In genomic region chr7:115362117-115362516, GRCm38 (mm10) we compare ENCODE assay signal across 22 mouse cellular contexts.
DNase-seq lines count a peak whose midpoint lies in the region; TF ChIP-seq lines count a peak whose summit lies in the region.
"Had no signal": no experiment of that assay in that cellular context is flagged by ENCODE, and none has a peak within 500 bp of the region (broad histone marks: within the 10 kb centered on the region; RNA-seq: fewer than 3 reads in every experiment).

No protein-coding gene starts in this region.

- H3K79me2 ChIP-seq in MEL (ENCODE audit: control insufficient read depth, insufficient read depth, low read length, poor library complexity), result no peaks in the 10 kb centered on the region

- H3K27ac ChIP-seq in layer of hippocampus, adult 2 months, result no peak overlapping the region
- H3K27ac ChIP-seq in MEL (ENCODE audit: control insufficient read depth, low read depth, low read length), result no peak overlapping the region
- H3K27ac ChIP-seq: embryonic facial prominence, embryonic 15.5 days; forebrain, embryonic 10.5 days; heart, embryonic 15.5 days; hindbrain, embryonic 10.5 days; hindbrain, embryonic 14.5 days had no signal

- no peak for DNase-seq in layer of hippocampus, adult 2 months (ENCODE audit: low spot score in 2 of 2)
- DNase-seq in layer of hippocampus, postnatal 25 days (ENCODE audit: extremely low spot score in 1 of 2, low spot score in 1 of 2), result no peak
- DNase-seq in A20 (ENCODE audit: low read depth, low spot score) (peak; percentile 5), MEL (ENCODE audit: low read depth, low spot score) (peak; percentile 3)
- no peak for DNase-seq in right cerebral cortex, postnatal 10 days (ENCODE audit: low spot score in 2 of 2)
- DNase-seq in left cerebral cortex, adult 9 months (ENCODE audit: low spot score in 2 of 2), result no peak
- no peak for DNase-seq in cerebellum, postnatal 10 days
- DNase-seq: adrenal gland, adult 8-10 months; adrenal gland, postnatal 36 days; B cell, adult 2 months; cerebellum, adult 2 months; cerebellum, postnatal 14 days; embryo, embryonic 11 days; heart, adult 18-20 months; heart, postnatal 14 days had no signal

- no peak for TF ChIP-seq EP300 in MEL (IDR thresholded peaks at IDR 0.05; ENCODE audit: low read depth in 1 of 2, low read length in 2 of 2)

- TF ChIP-seq POLR2A in MEL (IDR thresholded peaks at IDR 0.05; ENCODE audit: control insufficient read depth in 1 of 2, insufficient read depth in 1 of 2, low read depth in 1 of 2, low read length in 2 of 2, poor library complexity in 1 of 2), result no peak

- no peaks in the 10 kb centered on the region for H3K36me3 ChIP-seq in E14TG2a.4 (ENCODE audit: insufficient read depth, low read length)
- H3K36me3 ChIP-seq in MEL (ENCODE audit: control insufficient read depth in 1 of 2, insufficient read depth in 2 of 2, low read length in 2 of 2), result no peaks in the 10 kb centered on the region
- H3K36me3 ChIP-seq: embryonic facial prominence, embryonic 15.5 days; forebrain, embryonic 10.5 days; heart, embryonic 15.5 days; hindbrain, embryonic 10.5 days had no signal

- TF ChIP-seq CTCF in layer of hippocampus, adult 2 months (conservative IDR thresholded peaks at IDR 0.05), result peak; percentile 60
- TF ChIP-seq CTCF in E14TG2a.4 (conservative IDR thresholded peaks at IDR 0.05; ENCODE audit: low read length) (peak; percentile 46), MEL (IDR thresholded peaks at IDR 0.05 in 2 of 3, conservative IDR thresholded peaks at IDR 0.05 in 1 of 3; ENCODE audit: control insufficient read depth in 1 of 3, insufficient read depth in 1 of 3, low read depth in 2 of 3, low read length in 3 of 3, poor library complexity in 1 of 3, severe bottlenecking in 1 of 3) (peak in 2 of 3 experiments; percentile 9 to 41; a peak in 3 of 6 replicates)

- no peak overlapping the region for H3K9ac ChIP-seq in MEL (ENCODE audit: control insufficient read depth, low read depth, low read length, poor library complexity, severe bottlenecking)
- H3K9ac ChIP-seq: embryonic facial prominence, embryonic 15.5 days; heart, embryonic 15.5 days; hindbrain, embryonic 14.5 days had no signal

- no peak overlapping the region for H3K4me3 ChIP-seq in layer of hippocampus, adult 2 months
- H3K4me3 ChIP-seq in E14TG2a.4 (replicated peaks; ENCODE audit: low read length), result no peak overlapping the region
- H3K4me3 ChIP-seq in MEL (ENCODE audit: control insufficient read depth in 1 of 2, insufficient read depth in 1 of 2, low read depth in 2 of 2, low read length in 2 of 2), result no peak overlapping the region
- H3K4me3 ChIP-seq: embryonic facial prominence, embryonic 15.5 days; erythroblast, embryonic 14.5 days; forebrain, embryonic 10.5 days; heart, embryonic 15.5 days; hindbrain, embryonic 10.5 days had no signal

- H3K4me1 ChIP-seq in E14TG2a.4 (replicated peaks; ENCODE audit: low read depth, low read length) (no peaks in the 10 kb centered on the region), MEL (ENCODE audit: control insufficient read depth in 1 of 2, insufficient read depth in 2 of 2, low read length in 2 of 2) (no peaks in the 10 kb centered on the region)

- H3K9me3 ChIP-seq in E14TG2a.4 (ENCODE audit: low read length) (no peaks in the 10 kb centered on the region), MEL (replicated peaks; ENCODE audit: insufficient read depth, low read length) (no peaks in the 10 kb centered on the region)
- H3K9me3 ChIP-seq: embryonic facial prominence, embryonic 15.5 days; forebrain, embryonic 10.5 days; heart, embryonic 15.5 days had no signal

- H3K27me3 ChIP-seq in E14TG2a.4 (ENCODE audit: insufficient read depth, low read length) (no peaks in the 10 kb centered on the region), MEL (ENCODE audit: control insufficient read depth in 1 of 2, insufficient read depth in 2 of 2, low read length in 2 of 2) (no peaks in the 10 kb centered on the region)
- H3K27me3 ChIP-seq: heart, embryonic 15.5 days had no signal

- TF ChIP-seq RAD21 in MEL (IDR thresholded peaks at IDR 0.05; ENCODE audit: low read depth, low read length), result peak; percentile 22

TF ChIP-seq in MEL, 35 proteins besides CTCF, POLR2A, EP300 and RAD21:
- TF ChIP-seq SMC3 (IDR thresholded peaks at IDR 0.05; ENCODE audit: low read depth, low read length) (peak; percentile 31; the same call in 1 of the 2 replicates), KAT2A (conservative IDR thresholded peaks at IDR 0.05; ENCODE audit: low read depth, low read length) (no peak), POLR2AphosphoS5 (IDR thresholded peaks at IDR 0.05; ENCODE audit: borderline replicate concordance, low read depth, low read length) (no peak), ETS1 (IDR thresholded peaks at IDR 0.05; ENCODE audit: low read depth, low read length) (no peak), TCF12 (IDR thresholded peaks at IDR 0.05; ENCODE audit: low read depth, low read length) (no peak), UBTF (IDR thresholded peaks at IDR 0.05; ENCODE audit: borderline replicate concordance, insufficient read depth, low read depth, low read length) (no peak)
TF ChIP-seq in MEL: peak in this region for 1.

Comparison
In these comparisons a context has a peak if more than half of its experiments do, and no peak if none do; other contexts are left out.
1. DNase-seq: peak in A20 (single experiment) and MEL (single experiment); none in layer of hippocampus, adult 2 months (0 of 2), layer of hippocampus, postnatal 25 days (0 of 2), right cerebral cortex, postnatal 10 days (0 of 2), left cerebral cortex, adult 9 months (0 of 2) and cerebellum, postnatal 10 days (0 of 2).
2. Peak in every context shown above with its lines, with median percentiles within 50 percentile points of each other: CTCF ChIP-seq.